Mouse (Mus musculus) ES-Bruce4 (cell line): ENCODE measurements at regions not wholly inside any gene's neighbourhood (a gene's known extent, or its start where the extent isn't known, plus 50 kb on each side); places are given as distances from the start of the nearest gene placed in this dataset.

ENCODE experiments used
- CTCF ChIP-seq: IDR thresholded peaks from one replicate; pipeline ENCODE4 v1.8.1; 2011; ENCODE audit warnings: low read depth, low read length
- EP300 ChIP-seq: IDR thresholded peaks from 2 replicates; pipeline ENCODE4 v1.6.1; 2011; ENCODE audit warnings: low read depth, low read length; ENCODE audit not compliant: insufficient read depth
- POLR2A ChIP-seq: IDR thresholded peaks from one replicate; pipeline ENCODE4 v1.8.1; 2011; ENCODE audit warnings: low read length; ENCODE audit not compliant: insufficient read depth

DNA sequence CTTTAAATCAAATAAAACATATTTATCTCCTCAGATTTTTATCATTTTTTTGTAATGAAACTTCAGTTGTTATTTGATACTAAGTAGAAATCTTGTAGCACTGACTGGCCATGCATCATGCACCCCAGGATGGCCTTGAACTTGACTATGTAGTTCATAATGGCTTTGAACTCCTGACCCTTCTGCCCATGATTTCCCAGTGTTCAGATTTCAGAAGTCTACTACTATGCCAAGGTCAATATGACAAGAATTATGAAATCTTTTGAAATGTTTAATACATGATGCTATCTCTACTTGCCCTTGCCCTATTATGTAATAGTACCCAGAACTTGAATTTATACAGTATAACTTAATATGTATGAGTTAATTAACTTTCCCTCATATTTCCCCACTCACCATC is 200.2 kb downstream of the Kctd12 start:
- TF ChIP-seq EP300 (no peak), CTCF (no peak), POLR2A (no peak)
